Mouse (Mus musculus): ENCODE data around the gene Tmem217. TPM values are rescaled to one million over a fixed set of nuclear protein-coding genes. Genes with fewer than 3 reads are reported as not detected.

Tmem217 gene
- polyA plus RNA-seq, 2 experiments, result 0.09 TPM; not detected in 1

- DNase-seq (ENCODE audit: low read depth in 3 of 3, low spot score in 3 of 3) (no peak), ATAC-seq (ENCODE audit: insufficient read depth) (no peak)
- H3K27ac ChIP-seq, result no peak overlapping the region
- no peak overlapping the region for H3K4me2 ChIP-seq (ENCODE audit: low read depth)
- H3K4me1 ChIP-seq (replicated peaks; ENCODE audit: control insufficient read depth in 2 of 2, insufficient read depth in 2 of 2, low read length in 1 of 2), result peaks cover 30 to 48% of the 10 kb centered on the region in 2 experiments
- H3K9ac ChIP-seq (replicated peaks), result no peak overlapping the region
- H3K4me3 ChIP-seq (ENCODE audit: insufficient read depth in 1 of 2, low read depth in 2 of 2, low read length in 2 of 2), result no peak overlapping the region
- H3K9me3 ChIP-seq (ENCODE audit: control insufficient read depth, low read length), result peaks cover 4% of the 10 kb centered on the region
- H3K27me3 ChIP-seq (ENCODE audit: control insufficient read depth, insufficient read depth, low read length), result no peaks in the 10 kb centered on the region
- TF ChIP-seq CTCF (IDR thresholded peaks at IDR 0.05; ENCODE audit: low read depth), result no peak
- TF ChIP-seq EP300 (IDR thresholded peaks at IDR 0.05; ENCODE audit: low read depth), result no peak
- H3K36me3 ChIP-seq (replicated peaks; ENCODE audit: control insufficient read depth, insufficient read depth, low read depth), result no peaks in the 10 kb centered on the region
- 98% methylated on average over 2 of the region's 2 CpGs for WGBS (ENCODE audit: insufficient replicate concordance)
Measured at GRCm38 (mm10) chr17:29483282-29483681, 68.9 kb downstream of the Tmem217 start.

DNA sequence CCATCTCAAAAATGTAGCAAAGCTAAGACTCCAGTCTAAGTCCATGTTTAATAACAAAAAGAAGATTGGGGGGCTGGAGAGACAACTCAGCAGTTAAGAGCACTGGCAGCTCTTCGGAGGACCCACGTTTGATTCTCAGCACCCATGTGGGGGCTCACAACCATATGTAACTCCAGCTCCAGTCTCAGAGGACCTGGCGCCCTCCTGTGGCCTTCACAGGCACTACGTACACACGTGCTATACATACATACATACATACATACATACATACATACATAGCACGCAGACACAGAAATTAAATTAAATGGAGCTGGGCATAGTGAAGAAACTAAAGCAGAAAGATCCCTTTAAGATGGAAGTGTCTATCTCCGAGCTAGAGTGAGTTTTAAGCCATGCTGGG lies 69.6 kb downstream of the Tmem217 start:
- ATAC-seq (ENCODE audit: insufficient read depth) (no peak), DNase-seq (ENCODE audit: low read depth in 3 of 3, low spot score in 3 of 3) (no peak)
- Histone ChIP-seq H3K27ac (no peak overlapping the region), H3K9me3 (ENCODE audit: control insufficient read depth, low read length) (peaks cover 4% of the 10 kb centered on the region), H3K4me1 (replicated peaks; ENCODE audit: control insufficient read depth in 2 of 2, insufficient read depth in 2 of 2, low read length in 1 of 2) (peaks cover 30 to 50% of the 10 kb centered on the region in 2 experiments), H3K4me2 (ENCODE audit: low read depth) (no peak overlapping the region), H3K9ac (replicated peaks) (no peak overlapping the region), H3K36me3 (replicated peaks; ENCODE audit: control insufficient read depth, insufficient read depth, low read depth) (no peaks in the 10 kb centered on the region), H3K4me3 (ENCODE audit: insufficient read depth in 1 of 2, low read depth in 2 of 2, low read length in 2 of 2) (no peak overlapping the region), H3K27me3 (ENCODE audit: control insufficient read depth, insufficient read depth, low read length) (no peaks in the 10 kb centered on the region)
- TF ChIP-seq EP300 (IDR thresholded peaks at IDR 0.05; ENCODE audit: low read depth) (no peak), CTCF (IDR thresholded peaks at IDR 0.05; ENCODE audit: low read depth) (peak; percentile 42; the same call in 1 of the 2 replicates)
- WGBS (ENCODE audit: insufficient replicate concordance), result 85% methylated on average over 7 of the region's 7 CpGs

DNA sequence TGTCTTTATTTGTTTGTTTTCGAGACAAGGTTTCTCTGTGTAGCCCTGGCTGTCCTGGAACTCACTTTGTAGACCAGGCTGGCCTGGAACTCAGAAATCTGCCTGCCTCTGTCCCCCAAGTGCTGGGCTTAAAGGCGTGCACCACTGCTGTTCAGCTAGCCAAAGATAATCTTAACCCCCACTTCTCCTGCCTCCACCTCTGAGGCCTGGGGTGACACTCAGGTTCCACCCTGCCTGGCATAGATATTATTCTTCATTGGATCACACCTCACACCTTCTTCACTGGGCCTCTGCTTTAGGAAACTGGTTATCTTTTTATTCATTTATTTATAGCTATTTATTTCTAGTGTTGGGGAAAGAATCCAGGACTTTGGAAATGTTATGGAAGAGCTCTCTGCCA lies 71.9 kb downstream of the Tmem217 start:
- DNase-seq (ENCODE audit: low read depth in 3 of 3, low spot score in 3 of 3), result no peak
- TF ChIP-seq CTCF (IDR thresholded peaks at IDR 0.05; ENCODE audit: low read depth) (no peak), EP300 (IDR thresholded peaks at IDR 0.05; ENCODE audit: low read depth) (peak; percentile 6; the same call in 1 of the 2 replicates)
- H3K9me3 ChIP-seq (ENCODE audit: control insufficient read depth, low read length), result peaks cover 4% of the 10 kb centered on the region
- no peaks in the 10 kb centered on the region for H3K36me3 ChIP-seq (replicated peaks; ENCODE audit: control insufficient read depth, insufficient read depth, low read depth)
- ATAC-seq (ENCODE audit: insufficient read depth), result peak; percentile 65
- H3K27ac ChIP-seq, result no peak overlapping the region
- H3K27me3 ChIP-seq (ENCODE audit: control insufficient read depth, insufficient read depth, low read length), result no peaks in the 10 kb centered on the region
- peaks cover 19 to 39% of the 10 kb centered on the region in 2 experiments for H3K4me1 ChIP-seq (replicated peaks; ENCODE audit: control insufficient read depth in 2 of 2, insufficient read depth in 2 of 2, low read length in 1 of 2)
- H3K4me3 ChIP-seq (ENCODE audit: insufficient read depth in 1 of 2, low read depth in 2 of 2, low read length in 2 of 2), result no peak overlapping the region
- WGBS (ENCODE audit: insufficient replicate concordance), result 51% methylated on average over 2 of the region's 2 CpGs
- no peak overlapping the region for H3K4me2 ChIP-seq (ENCODE audit: low read depth)
- no peak overlapping the region; the same call in 1 of the 2 replicates for H3K9ac ChIP-seq (replicated peaks)

DNA sequence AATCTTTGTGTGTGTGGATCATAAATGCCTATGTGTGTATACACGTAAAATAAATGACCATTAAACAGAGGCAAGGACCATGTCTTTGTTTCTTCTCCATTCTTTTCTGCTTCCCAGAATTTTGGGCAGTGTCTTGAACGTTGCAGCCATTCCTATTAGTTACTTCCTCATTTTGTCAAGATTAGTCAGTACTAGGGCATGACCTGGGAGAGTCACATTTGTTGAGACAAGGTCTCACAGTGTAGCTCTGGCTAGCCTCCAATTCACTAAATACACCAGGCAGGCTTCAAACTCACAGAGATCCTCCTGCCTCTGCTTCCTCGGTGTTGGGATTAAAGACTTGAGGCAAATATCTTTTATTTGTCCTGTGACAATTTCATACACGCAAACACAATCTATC lies 73.9 kb downstream of the Tmem217 start:
- no peak for DNase-seq (ENCODE audit: low read depth in 3 of 3, low spot score in 3 of 3)
- 46% methylated on average over 4 of the region's 4 CpGs for WGBS (ENCODE audit: insufficient replicate concordance)
- no peak for ATAC-seq (ENCODE audit: insufficient read depth)
- no peak for TF ChIP-seq CTCF (IDR thresholded peaks at IDR 0.05; ENCODE audit: low read depth)
- peaks cover 4% of the 10 kb centered on the region for H3K9me3 ChIP-seq (ENCODE audit: control insufficient read depth, low read length)
- no peaks in the 10 kb centered on the region for H3K36me3 ChIP-seq (replicated peaks; ENCODE audit: control insufficient read depth, insufficient read depth, low read depth)
- H3K27me3 ChIP-seq (ENCODE audit: control insufficient read depth, insufficient read depth, low read length), result no peaks in the 10 kb centered on the region
- no peak overlapping the region for H3K4me2 ChIP-seq (ENCODE audit: low read depth)
- no peak overlapping the region for H3K4me3 ChIP-seq (ENCODE audit: insufficient read depth in 1 of 2, low read depth in 2 of 2, low read length in 2 of 2)
- no peak overlapping the region for H3K27ac ChIP-seq
- no peak overlapping the region for H3K9ac ChIP-seq (replicated peaks)
- peaks cover 12 to 28% of the 10 kb centered on the region in 2 experiments for H3K4me1 ChIP-seq (replicated peaks; ENCODE audit: control insufficient read depth in 2 of 2, insufficient read depth in 2 of 2, low read length in 1 of 2)

GRCm38 (mm10) chr17:29477357-29477756 lies 74.8 kb downstream of the Tmem217 start:
- H3K36me3 ChIP-seq (replicated peaks; ENCODE audit: control insufficient read depth, insufficient read depth, low read depth), result no peaks in the 10 kb centered on the region
- 85% methylated on average over 10 of the region's 10 CpGs for WGBS (ENCODE audit: insufficient replicate concordance)
- H3K4me2 ChIP-seq (ENCODE audit: low read depth), result no peak overlapping the region
- H3K4me3 ChIP-seq (ENCODE audit: insufficient read depth in 1 of 2, low read depth in 2 of 2, low read length in 2 of 2), result no peak overlapping the region
- no peak for TF ChIP-seq CTCF (IDR thresholded peaks at IDR 0.05; ENCODE audit: low read depth)
- TF ChIP-seq EP300 (IDR thresholded peaks at IDR 0.05; ENCODE audit: low read depth), result no peak
- no peaks in the 10 kb centered on the region for H3K27me3 ChIP-seq (ENCODE audit: control insufficient read depth, insufficient read depth, low read length)
- H3K27ac ChIP-seq, result no peak overlapping the region
- peaks cover under 1% of the 10 kb centered on the region for H3K9me3 ChIP-seq (ENCODE audit: control insufficient read depth, low read length)
- peaks cover 12 to 26% of the 10 kb centered on the region in 2 experiments for H3K4me1 ChIP-seq (replicated peaks; ENCODE audit: control insufficient read depth in 2 of 2, insufficient read depth in 2 of 2, low read length in 1 of 2)
- DNase-seq (ENCODE audit: low read depth in 3 of 3, low spot score in 3 of 3) (no peak), ATAC-seq (ENCODE audit: insufficient read depth) (no peak)
- H3K9ac ChIP-seq (replicated peaks), result no peak overlapping the region
